Mouse (Mus musculus) lung, postnatal 0 days (tissue): ENCODE results near the gene Elfn1. TPM values are rescaled to one million over a fixed set of nuclear protein-coding genes. Genes with fewer than 3 reads are reported as not detected.

Experiments used
- ATAC-seq: fragments of 200-750 bp; cut with Nextera tagmentation; 2 replicates; pipeline ENCODE4 v1.8.0; 2017; ENCODE audit warnings: moderate library complexity
- DNase-seq: peaks from one replicate; pipeline ENCODE4 v3.0.0-alpha.2; 2016; ENCODE audit warnings: low spot score
- H3K27ac ChIP-seq: fragments of 300-500 bp; sonication (generic); 2 replicates; pipeline ENCODE4 v1.5.1; 2014; ENCODE audit warnings: antibody characterized with exemption, mild to moderate bottlenecking, low read length, mixed read lengths
- H3K27me3 ChIP-seq: fragments of 300-500 bp; sonication (generic); replicated peaks from 2 replicates; pipeline ENCODE4 v1.6.1; 2014; ENCODE audit warnings: low read length, mixed read lengths; ENCODE audit not compliant: insufficient read depth
- H3K36me3 ChIP-seq: fragments of 300-500 bp; sonication (generic); 2 replicates; pipeline ENCODE4 v1.6.1; 2014; ENCODE audit warnings: low read length, mixed read lengths; ENCODE audit not compliant: insufficient read depth
- H3K4me1 ChIP-seq: fragments of 300-500 bp; sonication (generic); 2 replicates; pipeline ENCODE4 v1.6.1; 2014; ENCODE audit warnings: antibody characterized with exemption, low read depth, low read length, mixed read lengths; ENCODE audit not compliant: insufficient read depth
- H3K4me2 ChIP-seq: fragments of 300-500 bp; sonication (generic); replicated peaks from 2 replicates; pipeline ENCODE4 v1.6.1; 2014; ENCODE audit warnings: low read depth, mild to moderate bottlenecking, low read length, moderate library complexity, mixed read lengths
- H3K4me3 ChIP-seq: fragments of 300-500 bp; sonication (generic); 2 replicates; pipeline ENCODE4 v1.5.1; 2014; ENCODE audit warnings: low read depth, low read length
- H3K9ac ChIP-seq: fragments of 300-500 bp; sonication (generic); replicated peaks from 2 replicates; pipeline ENCODE4 v1.6.1; 2014; ENCODE audit warnings: low read depth, mild to moderate bottlenecking
- H3K9me3 ChIP-seq: fragments of 300-500 bp; sonication (generic); 2 replicates; pipeline ENCODE4 v1.6.1; 2016; ENCODE audit warnings: low read length, mixed read lengths
- CTCF ChIP-seq: IDR thresholded peaks from 2 replicates; pipeline ENCODE4 v1.5.1; 2016; ENCODE audit warnings: antibody characterized with exemption, mild to moderate bottlenecking
- EP300 ChIP-seq: IDR thresholded peaks from 2 replicates; pipeline ENCODE4 v1.6.1; 2016; ENCODE audit warnings: antibody characterized with exemption, mild to moderate bottlenecking, control low read depth
- WGBS: fragments of 180-500 bp; shearing (Covaris S2); extraction: QIAGEN DNeasy Blood & Tissue Kit; methylation state at CpG from one replicate; pipeline ENCODE4 v1.1.7; 2014; 5-methylcytosine and 5-hydroxymethylcytosine counted together
- polyA plus RNA-seq: library from polyadenylated mRNA; unstranded; fragments of >200 nt; fragmentation: Nextera tagmentation; extraction: Ambion mirVana; gene quantifications from 2 replicates; pipeline ENCODE4 v1.2.1, GENCODE M21; 2015

Elfn1 gene
- polyA plus RNA-seq, 1 experiment from 2014 or later = 1.5 TPM

DNA sequence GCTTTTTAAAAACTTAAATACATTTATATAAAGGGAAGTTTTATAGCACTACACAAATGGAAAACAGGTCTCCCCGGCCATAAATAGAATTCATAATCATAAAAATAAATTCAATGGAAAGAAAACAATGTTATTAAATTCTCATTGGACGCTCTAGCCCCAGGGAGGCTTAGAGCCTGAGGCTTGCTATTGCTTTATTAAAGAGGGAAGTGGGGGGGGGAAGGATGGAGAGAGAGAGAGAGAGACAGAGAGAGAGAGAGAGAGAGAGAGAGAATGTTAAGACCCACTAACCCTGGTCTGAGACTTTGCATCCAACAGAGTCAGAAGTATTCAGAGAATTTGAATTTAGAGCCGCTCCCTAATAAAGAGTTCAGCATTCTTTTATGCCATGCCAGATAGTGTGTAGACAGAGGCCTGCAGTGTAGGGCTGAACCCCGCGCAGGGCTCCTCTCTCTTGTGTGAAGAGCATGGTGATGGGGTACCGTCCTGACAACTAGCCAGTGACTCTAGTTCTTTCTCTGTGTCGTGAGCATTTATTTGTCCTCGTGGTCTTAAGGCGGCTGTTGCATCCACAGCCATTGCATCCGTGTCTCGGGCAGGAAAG lies 42.3 kb downstream of the Elfn1 start:
- Histone ChIP-seq H3K27me3 (no peaks in the 10 kb centered on the region), H3K4me1 (no peaks in the 10 kb centered on the region), H3K4me2 (no peak overlapping the region), H3K36me3 (no peaks in the 10 kb centered on the region), H3K4me3 (no peak overlapping the region), H3K27ac (no peak overlapping the region), H3K9ac (no peak overlapping the region), H3K9me3 (no peaks in the 10 kb centered on the region)
- no peak for DNase-seq
- 64% methylated on average over 11 of the region's 11 CpGs for WGBS
- ATAC-seq = peak; percentile 37; the same call in 1 of the 2 replicates
- TF ChIP-seq EP300 (no peak), CTCF (no peak)

DNA sequence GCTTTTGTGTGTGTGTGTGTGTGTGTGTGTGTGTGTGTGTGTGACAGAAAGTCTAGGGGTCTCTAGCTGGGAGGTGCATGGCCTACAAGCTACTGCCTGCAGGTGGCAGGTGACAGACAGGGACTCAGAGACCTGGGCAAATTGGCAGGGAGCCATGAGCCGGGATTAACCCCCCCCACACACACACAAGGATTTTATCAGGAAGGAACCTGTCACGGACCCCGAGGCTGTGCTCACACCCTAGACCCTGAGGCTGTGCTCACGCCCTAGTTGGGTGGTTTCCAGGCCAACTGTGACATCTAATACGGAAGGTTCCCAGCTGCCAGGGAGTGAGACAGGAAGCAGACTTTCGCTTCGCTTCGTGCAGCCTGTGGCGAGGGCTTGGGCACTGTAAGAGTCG lies 49.1 kb downstream of the Elfn1 start:
- H3K27me3 ChIP-seq = no peaks in the 10 kb centered on the region
- peaks cover 3% of the 10 kb centered on the region; the same call in 1 of the 2 replicates for H3K4me1 ChIP-seq
- peak; percentile 71 for DNase-seq
- H3K9ac ChIP-seq = no peak overlapping the region
- no peaks in the 10 kb centered on the region for H3K9me3 ChIP-seq
- H3K27ac ChIP-seq = no peak overlapping the region
- H3K4me3 ChIP-seq = no peak overlapping the region
- H3K36me3 ChIP-seq = no peaks in the 10 kb centered on the region
- peak; percentile 83 for ATAC-seq
- TF ChIP-seq EP300 = no peak
- peak; percentile 32 for TF ChIP-seq CTCF
- peak overlapping the region; percentile 35 for H3K4me2 ChIP-seq
- WGBS = 2% methylated on average over 10 of the region's 10 CpGs

DNA sequence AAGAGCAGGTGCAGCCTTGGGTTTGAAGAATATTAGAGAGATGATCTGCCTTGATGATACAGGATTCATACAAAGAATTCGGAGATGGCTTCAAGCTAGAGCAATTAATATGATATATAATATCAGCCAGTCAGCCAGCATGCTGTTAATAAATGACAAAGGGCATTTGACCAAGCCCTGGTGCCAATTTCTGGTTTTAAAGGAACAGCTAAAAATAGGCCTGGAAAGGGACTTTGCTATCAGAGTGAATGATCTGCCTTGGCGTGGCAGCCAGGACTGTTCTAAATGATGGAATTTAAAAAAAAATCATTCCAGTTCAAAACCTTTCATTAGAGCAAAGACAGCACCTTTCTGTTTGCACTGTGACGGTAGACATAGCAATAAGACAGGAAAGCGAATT lies 52.0 kb downstream of the Elfn1 start:
- Histone ChIP-seq H3K27me3 (no peaks in the 10 kb centered on the region), H3K9me3 (no peaks in the 10 kb centered on the region), H3K36me3 (no peaks in the 10 kb centered on the region), H3K4me3 (no peak overlapping the region), H3K27ac (no peak overlapping the region), H3K4me1 (peaks cover 3% of the 10 kb centered on the region; the same call in 1 of the 2 replicates), H3K4me2 (no peak overlapping the region), H3K9ac (no peak overlapping the region)
- TF ChIP-seq EP300 = no peak
- no peak for TF ChIP-seq CTCF
- WGBS = 74% methylated on average over 4 of the region's 4 CpGs
- DNase-seq = no peak
- ATAC-seq = no peak

DNA sequence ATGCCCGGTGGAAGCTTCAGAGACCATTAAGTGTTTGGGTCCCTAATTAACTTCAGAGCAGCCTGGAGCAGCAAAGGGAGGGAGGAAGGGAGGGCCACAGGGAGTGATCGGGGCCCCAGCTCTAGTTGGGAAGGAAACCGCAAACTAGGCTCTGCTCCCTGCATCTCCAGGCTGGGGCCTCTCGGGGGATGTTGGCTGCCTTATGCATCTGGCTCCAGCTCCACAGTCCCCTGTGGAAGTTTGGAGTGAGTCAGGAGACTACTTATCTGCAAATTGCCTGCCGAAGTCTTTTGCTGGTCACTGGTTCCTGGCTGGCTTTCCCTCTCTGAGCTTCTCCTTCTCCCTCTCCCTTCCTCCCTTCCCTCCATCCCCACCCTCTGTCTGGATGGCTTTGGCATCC lies 56.6 kb downstream of the Elfn1 start:
- DNase-seq (no peak), ATAC-seq (no peak)
- H3K9ac ChIP-seq = no peak overlapping the region
- WGBS = 45% methylated on average over 5 of the region's 5 CpGs
- no peaks in the 10 kb centered on the region for H3K9me3 ChIP-seq
- H3K4me1 ChIP-seq = no peaks in the 10 kb centered on the region
- no peak for TF ChIP-seq EP300
- TF ChIP-seq CTCF = no peak
- H3K4me2 ChIP-seq = no peak overlapping the region
- no peaks in the 10 kb centered on the region for H3K36me3 ChIP-seq
- H3K27me3 ChIP-seq = no peaks in the 10 kb centered on the region
- no peak overlapping the region for H3K27ac ChIP-seq
- no peak overlapping the region for H3K4me3 ChIP-seq

DNA sequence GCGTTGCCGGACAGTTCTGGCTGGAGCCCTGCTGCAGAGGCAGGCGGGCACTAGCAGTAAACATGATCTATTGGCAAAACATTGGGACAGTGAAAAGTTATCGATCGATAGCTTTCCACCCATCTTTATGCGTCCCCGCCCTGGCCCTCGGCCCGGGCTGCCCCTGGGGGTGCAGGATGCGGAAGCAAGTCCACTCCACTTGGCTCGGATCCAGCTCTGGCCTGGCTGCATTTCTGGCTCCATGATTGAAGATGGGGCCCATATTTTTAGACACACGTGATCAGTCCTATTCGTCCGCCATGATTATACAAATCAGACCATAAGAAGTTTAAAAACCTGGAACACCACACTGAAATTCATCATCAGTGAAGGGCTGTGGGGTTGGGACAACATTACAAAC lies 57.9 kb downstream of the Elfn1 start:
- Histone ChIP-seq H3K27me3 (no peaks in the 10 kb centered on the region), H3K9ac (no peak overlapping the region), H3K36me3 (no peaks in the 10 kb centered on the region), H3K9me3 (no peaks in the 10 kb centered on the region), H3K4me3 (no peak overlapping the region), H3K27ac (no peak overlapping the region), H3K4me2 (no peak overlapping the region), H3K4me1 (no peaks in the 10 kb centered on the region)
- ATAC-seq (no peak), DNase-seq (no peak)
- 62% methylated on average over 14 of the region's 14 CpGs for WGBS
- no peak for TF ChIP-seq EP300
- TF ChIP-seq CTCF = no peak

DNA sequence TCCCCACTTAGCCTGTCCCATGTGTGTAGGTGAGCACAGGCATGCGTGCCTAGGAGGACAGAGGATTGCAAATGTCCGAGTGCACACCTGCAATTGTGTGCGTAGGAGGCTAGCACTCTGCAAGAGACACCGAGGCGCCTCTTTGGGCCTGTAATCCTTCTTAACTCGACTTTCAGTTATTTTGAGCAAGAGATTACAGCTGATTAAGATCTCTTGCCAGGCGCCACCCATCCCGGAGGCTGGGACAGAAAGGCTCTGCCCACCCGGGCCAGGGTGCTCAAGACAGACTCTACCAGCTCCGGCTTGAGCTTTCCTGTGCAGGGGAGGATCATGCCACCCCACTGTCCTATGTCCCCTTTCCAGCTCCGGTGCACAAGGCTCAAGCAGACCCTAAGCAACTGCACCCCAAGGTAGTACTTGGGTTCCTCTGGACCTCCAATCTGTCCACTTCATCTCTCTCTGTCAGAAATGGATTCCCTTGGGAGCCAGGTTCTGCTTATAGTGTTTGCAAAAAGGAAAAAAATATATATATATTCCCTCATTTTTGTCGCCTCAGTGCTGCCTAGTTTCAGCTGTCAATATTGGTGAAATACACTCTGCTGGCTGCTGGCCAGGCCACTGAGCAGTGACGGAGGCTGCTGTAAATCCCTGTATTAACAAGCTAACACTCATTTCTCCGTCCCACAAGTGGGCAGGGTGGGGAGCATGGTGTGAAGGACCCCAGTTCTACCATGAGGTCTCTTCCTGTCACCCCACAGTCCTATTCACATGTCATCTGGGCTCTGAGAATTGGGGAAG lies 61.6 kb downstream of the Elfn1 start:
- ATAC-seq (no peak), DNase-seq (no peak)
- Histone ChIP-seq H3K36me3 (no peaks in the 10 kb centered on the region), H3K9me3 (no peaks in the 10 kb centered on the region), H3K4me3 (no peak overlapping the region), H3K27ac (no peak overlapping the region), H3K4me2 (no peak overlapping the region), H3K9ac (no peak overlapping the region), H3K27me3 (no peaks in the 10 kb centered on the region), H3K4me1 (no peaks in the 10 kb centered on the region)
- 72% methylated on average over 14 of the region's 14 CpGs for WGBS
- no peak for TF ChIP-seq EP300
- no peak for TF ChIP-seq CTCF
